Mouse (Mus musculus) A20 (cell line): ENCODE measurements around the gene Chst8.
A peak's percentile ranks its signal among the peaks of the same experiment; 100 is the strongest.

ENCODE experiments used
- DNase-seq: peaks from one replicate; pipeline ENCODE4 v3.0.0-alpha.2; 2011; ENCODE audit warnings: low read depth, low spot score

The Chst8 gene

GRCm38 (mm10) chr7:34714848-34715460 is 97.6 kb downstream of the Chst8 start:
- no peak for DNase-seq

GRCm38 (mm10) chr7:34709111-34709510 is 103.4 kb downstream of the Chst8 start:
- DNase-seq: no peak

- no peak for DNase-seq
Observed at GRCm38 (mm10) chr7:34704401-34704800, 108.1 kb downstream of the Chst8 start.

GRCm38 (mm10) chr7:34703437-34703836 is 109.1 kb downstream of the Chst8 start:
- no peak for DNase-seq

- DNase-seq: peak; percentile 22
Observed at GRCm38 (mm10) chr7:34702718-34703351, 109.7 kb downstream of the Chst8 start.

GRCm38 (mm10) chr7:34699888-34700287 is 112.6 kb downstream of the Chst8 start:
- DNase-seq: no peak

GRCm38 (mm10) chr7:34698221-34698620 is 114.3 kb downstream of the Chst8 start:
- no peak for DNase-seq

- DNase-seq: no peak
Observed at GRCm38 (mm10) chr7:34696086-34696485, 116.4 kb downstream of the Chst8 start.

GRCm38 (mm10) chr7:34694898-34695297 is 117.6 kb downstream of the Chst8 start:
- no peak for DNase-seq

GRCm38 (mm10) chr7:34693916-34694315 is 118.6 kb downstream of the Chst8 start:
- no peak for DNase-seq

- no peak for DNase-seq
Observed at GRCm38 (mm10) chr7:34693072-34693471, 119.4 kb downstream of the Chst8 start.

- DNase-seq: no peak
Observed at GRCm38 (mm10) chr7:34690111-34690510, 122.4 kb downstream of the Chst8 start.

- DNase-seq: no peak
Observed at GRCm38 (mm10) chr7:34689028-34689427, 123.5 kb downstream of the Chst8 start.

GRCm38 (mm10) chr7:34685801-34686200 is 126.7 kb downstream of the Chst8 start:
- DNase-seq: no peak

GRCm38 (mm10) chr7:34685176-34685575 is 127.3 kb downstream of the Chst8 start:
- no peak for DNase-seq

- no peak for DNase-seq
Observed at GRCm38 (mm10) chr7:34680771-34681421, 131.6 kb downstream of the Chst8 start.

- no peak for DNase-seq
Observed at GRCm38 (mm10) chr7:34679886-34680285, 132.6 kb downstream of the Chst8 start.

GRCm38 (mm10) chr7:34675831-34676514 is 136.5 kb downstream of the Chst8 start:
- DNase-seq: peak; percentile 47

- no peak for DNase-seq
Observed at GRCm38 (mm10) chr7:34675120-34675790, 137.3 kb downstream of the Chst8 start.

GRCm38 (mm10) chr7:34672916-34673315 is 139.6 kb downstream of the Chst8 start:
- DNase-seq: no peak

GRCm38 (mm10) chr7:34671911-34672310 is 140.6 kb downstream of the Chst8 start:
- DNase-seq: peak; percentile 77

- no peak for DNase-seq
Observed at GRCm38 (mm10) chr7:34670778-34671177, 141.7 kb downstream of the Chst8 start.
